Mouse (Mus musculus) megakaryocyte, embryonic 14.5 days (primary cell): ENCODE measurements around the gene Rad54l2.

Source experiments
- FLI1 ChIP-seq: IDR thresholded peaks from 2 replicates; pipeline ENCODE4 v1.6.1; 2012; ENCODE audit warnings: low read length, inconsistent platforms, mixed read lengths
- GATA1 ChIP-seq: IDR thresholded peaks from 3 replicates; pipeline ENCODE4 v1.6.1; 2012; ENCODE audit warnings: mixed read lengths, low read length, inconsistent platforms, borderline replicate concordance

- TF ChIP-seq GATA1: no peak
- TF ChIP-seq FLI1: no peak
These were observed 76.5 kb downstream of the Rad54l2 start for GRCm38 (mm10) chr9:106712470-106712869.
